Mouse (Mus musculus) left cerebral cortex, postnatal 4 days (tissue): ENCODE measurements around the gene Fabp2. TPM values are rescaled to one million over a fixed set of nuclear protein-coding genes. Genes with fewer than 3 reads are reported as not detected.
A peak's percentile ranks its signal among the peaks of the same experiment; 100 is the strongest.

Experiments used
- DNase-seq: peaks from one replicate; pipeline ENCODE4 v3.0.0-alpha.2; 2022
- intact Hi-C: fragments of 180-260 bp; cut with DNase I; formaldehyde crosslinking; loops from one replicate; pipeline ENCODE4 v1.15.1; 2025
- total RNA-seq, 2 experiments: library from RNA; stranded (reverse); gene quantifications; 2 replicates each; pipeline ENCODE4 v1.2.3; 2021

The Fabp2 gene
- total RNA-seq, result not detected

DNA sequence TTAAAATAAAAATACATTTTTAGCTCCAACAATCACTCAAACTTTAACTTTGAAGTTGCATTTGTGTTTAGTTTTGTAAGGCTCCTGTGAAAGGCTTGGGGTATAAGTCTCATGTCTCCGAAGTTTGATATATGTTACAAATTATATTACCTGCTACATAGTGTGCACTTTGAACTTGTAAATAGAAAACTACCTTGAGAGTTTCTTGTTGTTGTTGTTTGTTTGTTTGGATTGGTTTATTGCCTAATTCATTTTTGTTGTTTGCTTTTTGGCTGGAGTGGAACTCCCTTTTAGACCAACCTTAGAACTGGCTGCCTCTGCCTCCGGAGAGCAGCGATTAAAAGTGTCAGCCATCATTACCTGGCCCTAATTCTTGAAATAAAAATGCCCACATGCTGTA lies at the start of gene Fabp2:
TSS of gene Fabp2 (plus strand) at position 301 of the 400 bp plus-strand sequence.
- no peak for DNase-seq
- intact Hi-C loops, result no loop called here

DNA sequence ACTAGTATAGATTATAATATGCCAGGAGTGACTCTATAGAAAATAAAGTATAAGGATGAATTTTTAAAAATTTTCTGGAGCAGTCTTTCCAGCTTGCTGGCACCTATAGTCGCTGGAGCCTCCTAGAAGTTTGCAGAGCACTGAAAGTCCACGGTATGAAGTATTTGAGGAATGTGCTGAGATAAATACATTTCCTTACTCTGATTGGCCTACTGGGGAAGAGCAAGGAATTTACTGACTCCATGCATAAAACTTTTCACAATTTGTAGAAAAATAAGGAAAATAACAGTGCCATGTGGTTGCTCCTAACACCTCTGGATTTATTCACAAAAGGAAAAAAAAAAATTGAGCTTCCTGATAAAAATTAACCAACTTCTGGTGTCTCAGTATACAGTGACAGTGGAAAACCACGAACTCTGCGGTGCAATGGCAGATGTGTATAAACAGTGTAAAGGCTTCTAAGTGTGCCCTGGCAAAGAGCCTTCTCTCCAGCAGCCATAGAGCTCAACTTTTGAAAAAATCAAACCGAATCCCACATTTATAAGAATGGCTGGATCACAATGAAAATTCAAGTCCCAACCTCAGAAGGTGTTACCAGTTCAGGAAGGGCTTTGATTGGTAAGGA lies 46.4 kb upstream of the Fabp2 start:
- DNase-seq, result no peak
- intact Hi-C loops, result no loop called here

DNA sequence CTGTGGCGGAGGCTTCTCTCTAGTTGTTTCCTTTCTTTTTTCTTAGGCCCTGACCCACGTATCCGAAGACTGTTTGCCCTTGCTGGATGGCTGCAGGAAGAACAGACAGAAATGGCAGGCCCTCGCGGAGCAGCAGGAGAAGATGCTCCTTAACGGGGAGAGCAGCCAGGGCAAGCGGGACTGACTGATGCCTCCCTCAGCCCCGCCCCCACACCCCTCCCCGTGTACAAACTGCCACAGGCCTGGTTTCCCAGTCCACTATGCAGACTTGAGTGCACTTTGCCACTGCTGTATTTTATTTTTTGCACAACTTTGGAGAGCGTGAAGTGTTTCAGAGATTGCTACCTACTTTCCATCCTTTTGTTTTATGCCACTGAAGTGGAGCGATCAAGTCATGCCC lies 39.7 kb upstream of the Fabp2 start:
- peak; percentile 21 for DNase-seq
- intact Hi-C loops, result no loop called here

DNA sequence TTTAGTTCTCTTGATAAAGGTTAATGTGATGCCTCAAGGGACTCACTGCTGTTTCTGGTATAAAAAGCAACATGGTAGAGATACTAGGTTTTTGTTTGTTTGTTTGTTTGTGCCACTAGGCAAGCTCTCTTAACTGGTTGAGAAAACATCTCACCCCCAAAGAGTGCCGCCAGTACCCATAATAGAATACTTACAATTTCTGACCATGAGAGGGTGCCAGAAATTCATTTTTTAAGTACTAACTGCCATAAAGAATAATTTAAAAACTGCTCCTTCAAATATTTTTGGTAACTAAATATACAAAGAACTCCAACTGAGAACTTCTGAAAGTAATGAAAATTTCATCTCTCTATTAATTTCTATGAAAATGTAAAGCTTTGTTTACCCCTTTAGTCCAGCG lies 35.0 kb upstream of the Fabp2 start:
- intact Hi-C loops, result no loop called here

DNA sequence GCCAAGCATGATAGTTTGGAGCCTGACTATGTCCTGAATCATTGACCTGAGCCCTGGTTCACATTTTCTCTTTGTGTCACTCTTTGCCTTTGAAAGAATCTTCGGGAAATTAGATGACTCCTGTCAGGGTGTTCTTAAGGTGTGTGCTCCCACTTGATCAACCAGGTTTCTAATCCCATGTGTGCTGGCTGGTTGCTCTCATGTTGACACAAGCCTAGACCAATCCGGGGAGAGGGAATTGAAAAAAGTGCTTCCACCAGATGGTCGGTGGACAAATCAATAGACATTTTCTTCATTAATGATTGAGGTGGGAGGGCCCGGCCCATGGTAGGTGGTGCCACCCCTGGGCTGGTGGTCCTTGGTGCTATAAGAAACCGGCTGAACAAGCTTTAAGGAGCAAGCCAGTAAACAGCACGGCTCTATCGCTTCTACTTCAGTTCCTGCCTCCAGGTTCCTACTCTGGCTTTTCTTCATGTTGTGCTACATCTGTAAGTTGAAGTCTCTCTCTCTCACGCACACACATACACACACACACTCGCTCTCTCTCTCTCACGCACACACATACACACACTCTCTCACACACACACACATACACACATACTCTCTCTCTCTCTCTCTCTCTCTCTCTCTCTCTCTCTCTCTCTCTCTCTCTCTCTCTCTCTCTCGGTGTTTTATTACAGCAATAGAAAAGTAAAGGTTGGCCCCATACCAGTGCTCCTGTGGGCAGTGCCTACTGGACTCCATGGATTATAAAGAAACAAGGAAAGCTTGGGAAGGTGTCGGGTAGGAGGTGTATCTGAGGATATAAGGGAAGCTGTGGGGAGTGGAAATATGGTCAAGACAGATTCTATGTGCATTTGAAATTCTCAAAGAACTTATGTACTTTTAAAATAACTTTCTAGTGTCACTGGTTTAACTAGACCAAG lies 34.0 kb upstream of the Fabp2 start:
- intact Hi-C loops, result no loop called here
- DNase-seq, result no peak

More for the DNA sequence above, 35.0 kb upstream of the Fabp2 start:
- no peak for DNase-seq

DNA sequence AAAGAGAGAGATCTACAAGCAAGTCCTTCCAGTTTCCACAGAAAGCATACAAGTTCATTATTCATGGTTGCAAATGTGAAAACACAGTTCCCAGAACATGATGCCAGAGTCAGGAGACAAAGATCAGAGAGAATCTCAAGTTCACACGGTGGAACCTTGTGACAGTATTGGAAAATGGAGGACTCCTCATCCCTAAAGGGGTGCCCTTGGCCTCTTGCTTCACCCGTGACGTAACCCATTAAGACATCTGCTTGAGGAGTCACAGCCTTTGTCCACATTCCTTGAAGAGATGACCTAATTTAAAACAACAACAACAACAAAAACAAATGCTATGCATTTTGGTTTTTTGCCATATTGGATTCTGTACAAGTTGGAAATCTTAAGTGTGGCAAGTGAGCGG lies 29.8 kb upstream of the Fabp2 start:
- intact Hi-C loops, result no loop called here
- DNase-seq, result no peak

DNA sequence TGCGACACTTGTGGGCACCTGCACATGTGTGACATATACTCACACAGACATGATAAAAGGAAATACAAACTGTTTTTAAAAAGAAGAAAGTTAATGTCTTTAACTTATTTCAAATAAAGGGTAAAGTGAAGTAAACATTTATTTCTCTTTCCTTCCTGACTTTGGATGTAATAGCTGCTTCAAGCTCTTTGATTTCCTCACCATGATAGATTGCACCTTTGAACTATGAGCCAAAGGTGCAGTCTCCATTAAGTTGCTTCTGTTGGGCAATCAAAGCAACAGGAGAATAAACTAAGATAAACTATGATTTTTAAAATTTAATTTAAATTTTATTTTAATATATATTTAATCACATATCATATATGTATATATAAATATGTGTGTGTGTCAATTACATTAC lies 26.6 kb upstream of the Fabp2 start:
- intact Hi-C loops, result no loop called here
- DNase-seq, result no peak

DNA sequence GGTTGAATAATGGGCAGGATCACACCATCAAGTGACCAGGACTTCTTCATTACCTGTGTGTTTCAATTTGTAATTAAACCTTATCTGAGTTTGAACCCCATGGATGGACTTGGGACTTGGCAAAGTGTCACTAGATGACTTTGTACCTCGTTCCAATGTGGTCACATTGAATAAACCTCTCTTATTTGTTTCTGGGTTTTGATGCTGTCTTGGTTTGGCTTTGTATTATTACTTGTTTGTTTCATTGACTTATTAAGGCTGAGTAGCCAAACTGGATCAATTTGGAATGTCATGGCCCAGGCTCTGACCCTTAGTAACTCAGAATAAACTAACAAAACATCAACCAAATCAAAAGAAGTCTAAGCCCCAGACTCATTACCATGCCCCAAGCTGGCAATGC lies 23.3 kb upstream of the Fabp2 start:
- no peak for DNase-seq
- intact Hi-C loops, result no loop called here

DNA sequence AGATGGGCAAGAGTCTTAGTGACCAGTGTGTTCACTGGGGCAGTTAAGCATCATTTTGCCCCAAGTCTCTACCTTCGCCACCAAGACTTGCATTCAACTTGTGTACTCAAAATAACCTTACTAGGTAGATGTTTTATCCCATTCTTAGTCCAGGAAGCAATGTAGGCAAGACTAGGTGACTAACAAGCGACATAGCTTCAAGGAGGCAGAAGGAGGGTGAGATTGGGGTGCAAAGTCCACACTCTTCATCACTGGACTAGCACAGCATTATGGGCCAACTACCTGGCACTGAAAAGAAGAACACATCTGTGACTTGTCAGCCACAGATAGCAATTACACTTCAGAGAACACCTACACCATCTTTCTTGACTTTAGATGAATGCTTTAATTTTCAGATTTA lies 18.0 kb upstream of the Fabp2 start:
- intact Hi-C loops, result no loop called here
- no peak for DNase-seq

DNA sequence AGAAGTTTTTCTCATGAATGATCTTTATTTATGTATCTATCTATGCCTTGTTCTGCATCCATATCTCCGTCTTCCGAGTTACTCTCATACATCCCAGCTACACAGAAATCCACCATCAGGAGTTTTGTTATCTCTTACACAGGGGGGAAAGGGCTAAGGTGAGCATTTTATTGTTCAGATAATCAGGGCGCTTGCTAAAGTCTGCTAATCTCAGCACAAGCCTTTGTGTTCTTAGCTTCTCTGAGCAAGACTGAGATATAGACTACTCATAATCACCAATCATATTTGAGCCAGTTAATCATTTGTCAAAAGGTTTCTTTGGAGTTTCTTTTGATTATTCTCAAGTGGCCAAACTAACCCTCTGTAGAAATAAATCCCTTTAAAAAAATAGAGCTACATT lies 17.3 kb upstream of the Fabp2 start:
- no peak for DNase-seq
- intact Hi-C loops, result no loop called here

DNA sequence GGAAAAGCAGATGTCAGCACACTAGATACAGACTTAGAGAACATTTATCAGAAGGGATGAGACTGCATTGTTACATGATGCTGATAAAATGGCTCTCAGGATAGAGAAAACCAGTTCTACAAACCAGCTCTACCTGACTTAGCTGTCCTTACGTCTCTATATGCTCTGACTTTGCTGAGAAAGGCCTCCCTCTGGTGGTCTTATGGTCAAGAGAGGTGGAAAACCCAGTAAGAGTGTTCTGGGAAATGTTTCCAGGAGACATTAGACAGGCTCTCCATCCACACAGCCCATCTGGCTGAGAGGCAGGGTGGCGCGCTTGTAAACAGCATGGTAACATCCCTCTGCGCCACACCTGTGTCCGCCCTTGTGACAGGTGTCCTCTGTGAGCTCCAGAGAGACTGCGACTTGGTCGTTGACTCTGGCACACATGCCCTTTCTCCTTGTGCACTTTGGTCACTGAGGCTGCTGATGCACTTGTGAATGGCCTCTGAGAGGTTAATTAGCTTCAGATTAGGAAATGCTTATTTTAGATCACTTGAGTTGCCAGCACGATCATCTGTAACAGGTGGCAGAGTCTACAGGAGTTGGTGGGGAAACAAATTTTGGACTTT lies 16.1 kb upstream of the Fabp2 start:
- intact Hi-C loops, result no loop called here

DNA sequence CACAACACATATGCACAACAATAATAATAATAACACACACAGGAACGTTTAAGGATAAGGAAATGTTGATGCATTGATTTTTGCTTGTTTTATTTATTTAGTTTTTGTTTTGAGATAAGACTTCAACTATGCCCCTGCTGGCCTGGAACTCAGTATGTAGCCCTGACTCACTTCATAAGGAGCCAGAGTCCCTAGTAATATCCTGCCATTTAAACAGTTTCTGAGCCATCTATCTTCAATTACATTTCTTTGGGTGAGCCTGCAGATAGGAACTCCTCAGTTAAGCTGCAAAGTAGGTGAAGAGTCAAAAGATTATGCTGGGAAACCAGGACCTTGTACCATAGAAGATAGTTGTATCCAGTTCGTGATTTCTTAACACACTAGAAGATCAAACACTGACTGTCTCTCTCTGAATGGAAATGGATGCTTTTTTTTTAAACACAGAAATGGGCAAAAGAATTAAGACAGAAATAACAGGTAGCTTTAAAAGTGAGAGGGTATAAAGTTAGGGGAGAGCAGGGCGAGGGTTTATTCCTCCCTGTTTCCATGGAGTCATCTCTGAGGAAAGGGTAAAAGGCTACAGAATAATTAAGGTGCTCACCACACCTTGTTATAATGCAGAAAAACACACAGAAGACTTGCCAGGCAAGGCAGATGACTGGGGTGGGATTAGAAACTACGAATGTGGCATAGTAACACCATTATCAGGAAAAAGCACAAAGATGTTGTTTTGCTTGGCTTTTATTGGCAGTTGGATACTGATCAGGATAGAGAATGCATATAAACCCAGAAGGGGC lies 7.2 kb upstream of the Fabp2 start:
- DNase-seq, result no peak

More for the DNA sequence above, 16.1 kb upstream of the Fabp2 start:
- no peak for DNase-seq

DNA sequence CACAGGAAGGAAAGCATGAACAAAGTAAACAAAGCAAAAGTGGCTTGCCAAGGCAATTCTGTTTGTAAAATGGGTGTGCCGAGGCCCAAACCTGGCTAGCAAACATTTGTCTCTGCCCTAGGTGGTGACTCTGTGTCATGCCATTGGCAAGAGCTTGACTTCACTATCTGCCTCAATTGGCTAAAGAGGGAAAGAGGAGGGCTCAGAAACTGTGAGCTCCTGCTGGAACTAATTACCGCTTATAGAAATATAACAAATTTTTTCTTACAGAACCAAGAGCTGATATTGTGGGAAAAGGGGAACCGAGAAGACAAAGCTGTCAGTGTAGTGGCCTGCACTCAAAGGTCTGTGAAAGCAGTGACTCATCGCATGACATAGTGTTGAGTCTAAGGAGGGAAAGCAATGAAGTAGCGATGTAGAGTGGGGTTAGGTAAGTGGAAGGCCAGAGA lies 6.5 kb upstream of the Fabp2 start:
- intact Hi-C loops, result no loop called here
- no peak for DNase-seq

More for the DNA sequence above, 7.2 kb upstream of the Fabp2 start:
- intact Hi-C loops, result no loop called here

DNA sequence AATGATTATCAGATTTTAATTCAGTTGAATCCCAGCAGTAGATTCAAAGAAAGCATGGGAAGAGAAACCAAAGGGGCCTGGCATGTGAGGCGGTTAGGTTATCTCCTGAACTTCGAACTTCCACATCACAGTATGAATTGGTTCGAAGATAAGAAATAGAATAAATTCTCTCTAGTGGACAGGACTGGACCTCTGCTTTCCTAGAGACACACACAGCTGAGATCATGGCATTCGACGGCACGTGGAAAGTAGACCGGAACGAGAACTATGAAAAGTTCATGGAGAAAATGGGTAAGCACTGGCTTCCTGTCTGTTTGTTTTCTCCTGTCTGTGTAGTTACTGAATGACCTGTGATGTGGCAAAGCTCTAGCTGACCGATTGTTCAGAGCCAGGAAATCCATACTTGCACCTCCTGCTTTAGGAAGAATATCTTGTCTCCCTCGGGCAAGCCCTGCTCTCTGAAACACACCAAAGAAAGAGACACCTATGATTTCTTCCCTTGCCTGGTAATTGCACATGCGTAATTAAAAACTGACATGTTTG lies 388 bp downstream of the Fabp2 start:
- intact Hi-C loops, result no loop called here

DNA sequence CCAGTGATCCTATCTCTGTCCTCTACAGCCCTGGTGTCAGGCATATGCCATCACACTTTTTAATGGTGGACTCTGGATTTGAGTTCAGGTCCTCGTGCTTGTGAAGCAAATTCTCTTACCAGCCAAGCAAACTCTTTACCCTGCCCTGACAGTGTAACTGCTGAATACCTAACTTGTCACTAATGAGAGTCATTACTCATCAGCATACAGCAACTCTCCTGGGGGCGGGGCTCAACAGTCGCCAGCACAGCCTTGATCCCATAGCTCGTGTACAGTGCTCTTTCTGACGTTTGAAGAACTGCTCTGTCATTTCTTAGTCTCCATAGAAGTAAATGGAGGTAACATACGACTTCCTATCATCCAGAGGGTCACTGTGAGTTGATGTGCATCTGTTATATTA lies 3.4 kb downstream of the Fabp2 start:
- intact Hi-C loops, result no loop called here

More for the DNA sequence above, 388 bp downstream of the Fabp2 start:
- no peak for DNase-seq

DNA sequence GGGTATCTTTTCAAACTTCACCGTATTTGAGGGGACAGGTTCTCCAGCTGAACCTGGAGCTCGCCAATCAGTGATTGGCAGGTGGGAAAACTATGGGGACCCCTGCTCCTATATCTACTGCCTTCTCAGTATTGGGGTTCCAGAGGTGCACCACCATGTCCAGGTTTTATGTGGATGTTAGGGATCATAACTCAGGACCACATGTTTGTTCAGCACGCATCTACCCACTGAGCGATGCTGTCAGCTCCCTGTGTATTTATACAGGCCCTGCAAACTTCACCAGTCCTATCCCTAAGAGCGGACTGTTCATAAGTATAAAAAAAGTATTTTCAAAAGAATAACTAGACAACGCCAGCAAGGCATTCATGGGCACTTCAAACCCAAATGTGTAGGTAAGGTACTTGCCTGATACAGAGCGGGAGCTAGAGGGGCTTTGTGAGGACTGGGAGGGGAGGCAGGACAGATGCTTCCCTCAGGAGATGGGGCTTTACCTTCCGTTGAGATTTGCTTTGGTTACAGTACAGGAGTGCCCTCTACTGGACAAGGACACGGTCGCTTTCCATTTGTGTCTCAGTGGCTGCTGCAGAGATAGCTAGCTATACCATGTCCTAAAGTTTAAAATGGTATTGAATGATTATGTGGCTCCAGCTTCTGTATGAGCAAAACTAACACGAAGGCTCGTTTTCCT lies 9.0 kb downstream of the Fabp2 start:
- intact Hi-C loops, result loop anchor here (5.0 to 10.0 kb wide), 3 partner anchors 119 to 257 kb away; no protein-coding TSS in a partner anchor

More for the DNA sequence above, 3.4 kb downstream of the Fabp2 start:
- DNase-seq, result no peak

DNA sequence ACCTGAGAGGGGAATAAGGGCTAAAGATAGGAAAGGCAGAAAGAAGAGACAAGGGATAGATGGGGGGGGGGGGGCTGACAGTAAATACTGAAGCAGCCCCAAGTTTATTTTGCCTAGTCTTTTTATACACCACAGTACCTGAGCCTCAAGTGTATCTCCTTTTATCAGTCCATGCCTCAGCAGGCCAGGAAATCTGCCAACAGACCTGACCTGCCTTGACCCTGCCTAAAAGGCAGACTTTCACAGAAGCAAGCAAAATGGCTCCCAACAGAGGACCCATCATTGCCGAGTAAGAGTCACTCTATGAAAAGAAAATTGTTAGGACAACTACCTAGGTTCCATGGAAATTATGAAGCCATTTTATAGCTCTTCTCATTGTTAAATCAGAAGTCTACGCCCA lies 13.0 kb downstream of the Fabp2 start:
- intact Hi-C loops, result loop anchor here (10.0 kb wide), 1 partner anchor 123 kb away; no protein-coding TSS in a partner anchor
- no peak for DNase-seq

More for the DNA sequence above, 9.0 kb downstream of the Fabp2 start:
- DNase-seq, result peak; percentile 45

DNA sequence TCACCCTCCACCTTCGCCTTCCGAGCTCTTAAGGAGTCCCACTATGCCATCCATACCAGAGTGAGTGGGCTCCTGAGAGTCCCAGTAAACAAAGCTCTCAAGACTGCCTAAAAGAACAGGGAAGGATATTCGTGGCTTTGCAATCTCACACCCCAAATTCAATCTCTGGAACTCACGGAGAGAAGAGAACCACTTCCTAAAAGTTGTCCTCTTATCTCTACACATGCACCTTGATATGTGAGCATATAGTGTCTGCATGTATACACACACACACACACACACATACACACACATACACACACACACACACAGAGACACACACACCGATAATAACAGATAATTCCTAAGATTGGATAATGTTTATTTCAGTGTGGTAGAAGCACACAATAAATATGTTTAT lies 20.6 kb downstream of the Fabp2 start:
- DNase-seq, result no peak
- intact Hi-C loops, result no loop called here

DNA sequence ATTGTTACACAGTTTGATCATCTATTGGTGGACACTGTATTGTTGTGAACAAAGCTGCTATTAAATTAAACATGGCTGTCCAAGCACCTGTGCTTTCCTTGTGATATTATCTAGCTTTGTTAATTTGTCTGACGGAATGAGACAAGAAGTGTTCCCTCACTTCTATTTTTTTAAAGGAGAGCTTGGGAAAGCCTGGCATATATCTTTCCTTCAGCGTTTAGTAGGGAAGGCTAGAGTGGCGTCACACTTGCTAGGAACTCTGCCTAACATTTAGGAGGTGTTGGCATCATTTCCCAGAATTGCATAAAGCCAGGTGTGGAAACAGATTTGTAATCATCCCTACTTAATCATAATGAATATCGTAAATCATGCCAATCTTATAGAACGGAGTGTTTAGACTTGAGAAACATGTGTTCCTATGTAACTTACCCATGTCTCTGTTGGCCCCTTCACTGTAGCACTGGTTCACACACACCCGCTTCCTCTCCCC lies 21.4 kb downstream of the Fabp2 start:
- intact Hi-C loops, result no loop called here
- no peak for DNase-seq

DNA sequence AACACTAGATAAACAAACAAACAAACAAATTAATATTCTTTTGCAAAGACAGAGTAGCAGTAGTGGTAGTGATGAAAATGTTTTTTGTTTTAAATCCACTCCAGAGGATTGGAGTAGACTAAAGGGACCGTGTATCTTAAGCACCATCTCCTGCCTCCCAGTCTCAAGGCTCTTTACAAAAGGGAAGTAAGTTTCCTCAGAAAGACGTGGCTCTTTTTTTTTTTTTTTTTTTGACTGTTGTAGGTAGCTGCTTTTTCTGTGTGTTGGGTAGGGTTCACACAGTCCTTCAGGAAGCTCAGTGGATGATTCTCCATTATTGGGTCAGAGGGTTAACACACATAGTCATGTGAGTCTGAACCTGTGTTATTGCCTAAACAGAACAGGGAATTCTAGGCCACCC lies 23.8 kb downstream of the Fabp2 start:
- intact Hi-C loops, result no loop called here
- DNase-seq, result no peak
